Mouse (Mus musculus): ENCODE measurements around the gene Sh3bgrl2.

Gene Sh3bgrl2

DNA sequence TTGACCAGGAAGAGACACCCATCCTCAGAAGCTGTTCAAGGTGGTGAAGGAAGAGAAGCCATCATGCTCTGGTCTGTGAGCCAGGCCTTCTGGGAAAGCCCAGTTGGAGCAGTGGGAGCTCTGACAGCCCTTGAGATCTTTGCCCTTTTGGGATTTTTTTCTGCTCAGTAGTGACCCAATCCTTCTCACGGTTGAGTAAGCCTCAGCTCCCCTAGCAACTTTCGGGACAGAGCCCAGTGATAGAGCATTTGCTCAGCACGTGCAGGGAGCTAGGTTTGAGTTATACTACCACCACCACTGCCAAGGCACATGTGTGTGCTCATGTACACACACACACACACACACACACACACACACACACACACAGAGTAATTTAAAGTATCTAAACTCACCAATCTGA lies 131.5 kb downstream of the Sh3bgrl2 start:
- 84% methylated on average over 3 of the region's 3 CpGs for WGBS

DNA sequence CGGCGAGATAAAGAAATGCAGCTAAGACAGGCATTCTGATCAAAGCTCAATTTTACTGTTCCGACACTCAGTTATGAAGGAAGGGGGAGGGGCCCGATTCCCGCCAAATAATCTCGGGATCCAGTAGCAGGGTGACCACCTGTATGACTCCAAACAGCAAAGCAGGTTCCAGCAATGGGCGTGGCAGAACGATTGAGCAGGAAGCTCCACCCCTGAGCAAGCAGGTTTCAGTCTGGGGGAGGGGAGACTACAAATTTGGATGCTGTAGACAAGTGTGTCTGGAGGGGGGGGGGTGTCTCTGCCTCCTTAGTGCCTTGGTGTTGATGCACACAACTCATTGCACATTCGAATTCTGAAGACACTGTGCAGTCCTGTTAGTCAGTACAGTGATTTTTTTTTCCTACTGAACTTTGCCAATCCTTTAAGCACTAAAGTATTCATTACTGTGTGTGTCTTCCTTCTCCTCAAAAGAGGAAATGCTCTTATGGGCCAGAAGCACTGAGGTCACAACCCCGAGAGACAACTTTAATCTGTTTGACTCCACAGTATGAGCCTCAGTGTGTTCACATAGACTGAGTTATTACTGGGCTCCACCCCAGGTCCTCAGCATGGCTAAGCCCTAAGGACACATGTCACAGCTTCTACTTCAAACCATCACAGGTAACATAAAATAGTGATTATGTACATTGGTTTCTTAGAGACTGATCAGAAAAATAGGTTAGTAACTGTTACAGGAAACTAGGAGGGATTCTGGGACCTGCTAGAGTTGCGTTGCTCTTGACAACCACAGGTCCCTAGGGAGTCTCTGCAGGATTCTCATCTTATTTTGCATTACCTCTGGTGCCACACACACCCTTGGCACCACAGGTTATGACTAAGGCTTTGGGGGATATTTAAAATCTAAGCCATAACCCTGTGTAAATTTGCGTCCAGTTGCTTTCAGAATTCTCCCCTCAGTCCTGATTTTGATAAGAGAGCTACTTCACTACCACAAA lies 133.8 kb downstream of the Sh3bgrl2 start:
- 74% methylated on average over 12 of the region's 12 CpGs for WGBS

DNA sequence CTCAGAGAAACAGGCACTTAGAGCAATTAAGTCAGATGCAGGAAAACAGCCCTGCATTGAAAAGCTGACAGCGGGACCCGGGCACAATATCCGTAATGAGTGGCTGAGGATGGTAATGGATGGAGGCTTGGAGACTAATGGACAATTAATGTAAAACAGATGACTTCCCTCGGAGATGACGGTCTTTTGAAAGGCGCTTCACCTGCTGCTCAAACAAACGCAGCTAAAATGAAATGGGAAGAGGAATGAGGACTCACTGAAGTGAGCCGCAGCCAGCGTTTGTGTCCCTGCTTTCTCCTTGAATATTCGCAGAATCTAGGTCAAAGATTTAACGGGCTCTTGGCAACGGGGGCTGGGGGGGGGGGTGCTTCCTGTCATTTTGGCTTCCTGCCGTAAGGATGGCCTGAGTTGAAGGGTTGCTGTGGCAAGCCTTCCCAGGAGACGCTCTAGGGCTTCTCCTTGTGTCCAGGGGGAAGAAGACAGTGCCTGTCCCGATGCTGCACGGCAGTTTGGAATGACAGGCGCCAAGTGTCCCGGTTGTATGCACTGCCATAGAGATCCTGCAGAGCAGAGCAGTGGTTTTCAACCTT lies 138.5 kb downstream of the Sh3bgrl2 start:
- 8% methylated on average over 18 of the region's 18 CpGs for WGBS

DNA sequence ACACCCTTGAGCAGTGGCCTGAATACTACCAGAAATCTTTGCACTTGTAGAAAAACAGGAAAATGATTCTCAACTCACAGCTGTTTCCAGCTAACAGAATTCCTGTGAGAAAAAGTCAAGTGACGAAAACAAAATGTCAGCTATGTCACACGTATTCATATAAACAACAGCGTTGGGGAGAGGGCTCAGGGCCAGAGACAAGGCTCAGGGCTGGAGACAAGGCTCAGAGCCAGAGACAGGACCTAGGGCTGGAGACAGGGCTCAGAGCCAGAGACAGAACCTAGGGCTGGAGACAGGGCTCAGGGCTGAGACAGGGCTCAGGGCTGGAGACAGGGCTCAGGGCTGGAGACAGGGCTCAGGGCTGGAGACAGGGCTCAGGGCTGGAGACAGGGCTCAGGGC lies 139.8 kb downstream of the Sh3bgrl2 start:
- 55% methylated on average over 3 of the region's 3 CpGs for WGBS

Measured in cerebral cortex, adult 2 months (tissue).